Mouse (Mus musculus): ENCODE results near the gene Pcnt. TPM values are rescaled to one million over a fixed set of nuclear protein-coding genes. Genes with fewer than 3 reads are reported as not detected.

Gene Pcnt
- polyA plus RNA-seq, 1 experiment from 2014 or later, result 24.3 TPM

DNA sequence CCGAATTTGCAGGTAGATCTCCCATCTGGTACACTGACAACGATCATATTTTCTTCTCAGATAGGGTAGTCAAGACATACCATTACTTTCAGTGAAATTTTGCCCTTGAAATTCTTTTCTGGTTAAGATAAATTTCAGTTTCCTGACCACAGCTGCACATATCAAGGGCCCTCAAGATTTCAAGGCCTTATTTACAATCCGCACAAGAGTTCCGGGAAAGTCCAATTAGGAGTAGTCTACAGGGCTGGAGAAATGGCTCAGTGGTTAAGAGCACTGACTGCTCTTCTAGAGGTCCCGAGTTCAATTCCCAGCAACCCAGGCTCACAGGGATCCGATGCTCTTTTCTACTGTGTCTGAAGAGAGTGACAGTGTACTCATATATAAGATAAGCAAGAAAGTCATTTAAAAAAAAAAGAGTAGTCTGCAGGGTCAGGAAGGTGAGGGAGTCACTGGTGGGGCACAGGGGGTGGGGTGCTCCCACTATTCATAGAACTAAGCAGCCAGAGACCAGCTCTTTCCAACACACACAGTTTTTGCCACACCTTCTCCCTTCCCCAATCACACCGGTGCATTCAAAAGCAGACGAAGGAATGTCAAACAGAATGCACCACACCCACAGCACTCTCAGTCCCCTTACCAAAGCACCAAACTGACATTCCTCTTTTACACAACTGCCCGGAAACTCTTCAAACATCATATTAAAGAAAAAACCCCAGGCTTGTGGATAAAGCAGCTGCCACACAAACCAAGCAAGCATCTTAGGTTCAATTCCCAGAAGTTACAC lies 3.3 kb downstream of the Pcnt start:
- ATAC-seq (replicated peaks; ENCODE audit: low FRiP score), result no peak
- no peak overlapping the region for H3K4me2 ChIP-seq (ENCODE audit: low read depth, low read length, severe bottlenecking)
- WGBS, result 94% methylated on average over 9 of the region's 9 CpGs

DNA sequence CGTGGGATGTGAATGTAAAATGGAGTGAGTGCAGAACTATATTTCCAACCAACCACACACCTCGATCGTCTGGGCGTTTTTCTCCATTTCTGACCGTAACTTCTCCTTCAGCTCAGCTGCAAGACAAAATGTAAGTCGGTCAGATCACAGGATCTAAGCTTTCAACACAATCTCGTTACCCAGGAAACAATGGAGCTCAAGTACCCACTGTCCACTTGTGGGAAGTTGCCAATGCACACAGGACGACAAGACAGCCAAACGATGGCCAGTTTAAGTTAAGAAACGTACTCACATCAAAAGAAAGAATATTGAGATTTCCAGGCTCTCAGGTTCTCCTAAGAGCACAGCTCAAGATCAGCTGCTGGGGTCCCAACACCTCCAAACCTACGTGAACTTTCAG lies 8.7 kb downstream of the Pcnt start:
- DNase-seq (ENCODE audit: low spot score) (no peak), ATAC-seq (replicated peaks; ENCODE audit: low FRiP score) (no peak)
- no peak overlapping the region for H3K4me3 ChIP-seq (ENCODE audit: low read depth, low read length)
- H3K9me3 ChIP-seq (ENCODE audit: control insufficient read depth, low read length), result no peaks in the 10 kb centered on the region
- H3K27ac ChIP-seq (ENCODE audit: low read depth, low read length), result no peak overlapping the region
- 93% methylated on average over 11 of the region's 11 CpGs for WGBS
- no peaks in the 10 kb centered on the region for H3K27me3 ChIP-seq (ENCODE audit: control insufficient read depth, insufficient read depth, low read length)
- no peaks in the 10 kb centered on the region for H3K4me1 ChIP-seq (replicated peaks; ENCODE audit: control insufficient read depth, insufficient read depth, low read length)
- peaks cover 18% of the 10 kb centered on the region; the same call in 1 of the 2 replicates for H3K36me3 ChIP-seq (ENCODE audit: control insufficient read depth, insufficient read depth, low read length)
- H3K4me2 ChIP-seq (ENCODE audit: low read depth, low read length, severe bottlenecking), result no peak overlapping the region
- H3K9ac ChIP-seq (ENCODE audit: low read length), result no peak overlapping the region

More for the DNA sequence above, 3.3 kb downstream of the Pcnt start:
- peaks cover 4% of the 10 kb centered on the region; the same call in 1 of the 2 replicates for H3K36me3 ChIP-seq (ENCODE audit: control insufficient read depth, insufficient read depth, low read length)
- H3K4me3 ChIP-seq (ENCODE audit: low read depth, low read length), result no peak overlapping the region
- H3K9ac ChIP-seq (ENCODE audit: low read length), result no peak overlapping the region
- no peaks in the 10 kb centered on the region for H3K9me3 ChIP-seq (ENCODE audit: control insufficient read depth, low read length)
- H3K27ac ChIP-seq (ENCODE audit: low read depth, low read length), result no peak overlapping the region
- H3K4me1 ChIP-seq (replicated peaks; ENCODE audit: control insufficient read depth, insufficient read depth, low read length), result no peaks in the 10 kb centered on the region
- no peaks in the 10 kb centered on the region for H3K27me3 ChIP-seq (ENCODE audit: control insufficient read depth, insufficient read depth, low read length)
- no peak for DNase-seq (ENCODE audit: low spot score)

DNA sequence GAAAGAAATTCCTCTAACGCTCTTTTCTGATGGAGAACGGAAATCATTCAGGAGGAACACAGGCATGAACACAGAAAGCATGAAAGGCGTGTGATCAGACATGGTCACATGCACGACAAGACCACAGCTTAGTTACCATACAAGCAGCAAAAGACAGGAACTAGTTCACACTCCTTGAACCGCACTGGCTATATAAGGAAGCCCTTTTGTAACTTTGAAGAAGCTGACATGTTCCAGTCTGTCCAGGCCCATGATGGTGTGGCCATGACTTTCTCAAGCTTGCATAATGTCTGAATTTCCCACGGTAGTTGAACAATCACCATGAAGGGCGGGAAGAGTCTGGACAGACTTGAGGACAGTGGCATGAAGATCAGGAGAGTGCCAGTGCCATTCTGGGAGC lies 16.9 kb downstream of the Pcnt start:
- Histone ChIP-seq H3K4me2 (ENCODE audit: low read depth, low read length, severe bottlenecking) (no peak overlapping the region), H3K27ac (ENCODE audit: low read depth, low read length) (no peak overlapping the region), H3K9ac (ENCODE audit: low read length) (no peak overlapping the region), H3K4me1 (replicated peaks; ENCODE audit: control insufficient read depth, insufficient read depth, low read length) (no peaks in the 10 kb centered on the region), H3K36me3 (ENCODE audit: control insufficient read depth, insufficient read depth, low read length) (peaks cover 20% of the 10 kb centered on the region), H3K9me3 (ENCODE audit: control insufficient read depth, low read length) (no peaks in the 10 kb centered on the region), H3K27me3 (ENCODE audit: control insufficient read depth, insufficient read depth, low read length) (no peaks in the 10 kb centered on the region), H3K4me3 (ENCODE audit: low read depth, low read length) (no peak overlapping the region)
- WGBS, result 96% methylated on average over 7 of the region's 7 CpGs
- no peak for DNase-seq (ENCODE audit: low spot score)
- ATAC-seq (replicated peaks; ENCODE audit: low FRiP score), result no peak

DNA sequence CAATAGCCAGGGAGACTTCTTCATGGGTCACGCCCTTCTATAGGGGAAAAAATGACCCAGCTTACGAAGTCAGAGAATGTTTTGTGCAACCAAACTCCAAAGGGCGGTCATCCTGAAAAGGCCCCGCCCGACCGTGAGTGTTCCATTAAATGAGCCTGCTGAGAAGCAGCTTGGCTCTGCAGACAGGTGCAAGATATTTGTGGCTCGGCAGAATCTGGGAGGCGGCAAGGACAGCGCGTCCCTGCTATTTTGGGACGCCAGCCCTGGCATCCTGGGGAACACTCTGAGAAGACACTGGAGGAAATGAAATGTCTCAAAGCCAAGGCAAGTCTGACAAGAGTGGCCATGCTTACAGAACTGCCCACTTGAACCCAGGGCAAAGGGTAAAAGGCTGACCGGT lies 25.8 kb downstream of the Pcnt start:
- Histone ChIP-seq H3K27ac (ENCODE audit: low read depth, low read length) (no peak overlapping the region), H3K9ac (ENCODE audit: low read length) (no peak overlapping the region), H3K4me1 (replicated peaks; ENCODE audit: control insufficient read depth, insufficient read depth, low read length) (no peaks in the 10 kb centered on the region), H3K27me3 (ENCODE audit: control insufficient read depth, insufficient read depth, low read length) (no peaks in the 10 kb centered on the region), H3K36me3 (ENCODE audit: control insufficient read depth, insufficient read depth, low read length) (peaks cover 10% of the 10 kb centered on the region; the same call in 1 of the 2 replicates), H3K9me3 (ENCODE audit: control insufficient read depth, low read length) (no peaks in the 10 kb centered on the region), H3K4me2 (ENCODE audit: low read depth, low read length, severe bottlenecking) (no peak overlapping the region), H3K4me3 (ENCODE audit: low read depth, low read length) (no peak overlapping the region)
- DNase-seq (ENCODE audit: low spot score) (no peak), ATAC-seq (replicated peaks; ENCODE audit: low FRiP score) (no peak)
- 92% methylated on average over 12 of the region's 12 CpGs for WGBS

DNA sequence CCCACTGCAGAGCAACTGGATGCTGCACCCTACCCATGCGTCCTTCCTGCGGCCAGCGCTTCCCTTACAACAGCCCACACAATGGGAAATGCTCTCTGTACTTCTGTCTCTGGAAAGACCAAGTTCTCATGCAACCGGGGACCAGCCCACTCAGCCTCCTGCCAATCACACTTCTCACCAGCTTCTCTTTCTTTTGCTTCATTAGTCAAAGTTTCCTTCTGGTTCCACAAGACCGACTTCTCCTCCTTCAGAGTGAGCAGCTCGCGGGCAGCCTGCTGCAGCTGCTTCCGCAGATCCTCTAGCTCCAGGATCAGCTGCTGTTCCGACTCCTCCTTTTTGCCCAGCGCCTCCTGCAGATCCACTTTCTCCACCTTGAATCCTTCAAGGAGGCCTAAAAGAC lies 34.1 kb downstream of the Pcnt start:
- no peak overlapping the region for H3K9ac ChIP-seq (ENCODE audit: low read length)
- H3K27me3 ChIP-seq (ENCODE audit: control insufficient read depth, insufficient read depth, low read length), result no peaks in the 10 kb centered on the region
- ATAC-seq (replicated peaks; ENCODE audit: low FRiP score), result no peak
- WGBS, result 92% methylated on average over 10 of the region's 10 CpGs
- H3K9me3 ChIP-seq (ENCODE audit: control insufficient read depth, low read length), result no peaks in the 10 kb centered on the region
- H3K4me1 ChIP-seq (replicated peaks; ENCODE audit: control insufficient read depth, insufficient read depth, low read length), result no peaks in the 10 kb centered on the region
- no peak overlapping the region for H3K4me2 ChIP-seq (ENCODE audit: low read depth, low read length, severe bottlenecking)
- no peak for DNase-seq (ENCODE audit: low spot score)
- no peak overlapping the region for H3K27ac ChIP-seq (ENCODE audit: low read depth, low read length)
- peaks cover 16% of the 10 kb centered on the region; the same call in 1 of the 2 replicates for H3K36me3 ChIP-seq (ENCODE audit: control insufficient read depth, insufficient read depth, low read length)
- H3K4me3 ChIP-seq (ENCODE audit: low read depth, low read length), result no peak overlapping the region

DNA sequence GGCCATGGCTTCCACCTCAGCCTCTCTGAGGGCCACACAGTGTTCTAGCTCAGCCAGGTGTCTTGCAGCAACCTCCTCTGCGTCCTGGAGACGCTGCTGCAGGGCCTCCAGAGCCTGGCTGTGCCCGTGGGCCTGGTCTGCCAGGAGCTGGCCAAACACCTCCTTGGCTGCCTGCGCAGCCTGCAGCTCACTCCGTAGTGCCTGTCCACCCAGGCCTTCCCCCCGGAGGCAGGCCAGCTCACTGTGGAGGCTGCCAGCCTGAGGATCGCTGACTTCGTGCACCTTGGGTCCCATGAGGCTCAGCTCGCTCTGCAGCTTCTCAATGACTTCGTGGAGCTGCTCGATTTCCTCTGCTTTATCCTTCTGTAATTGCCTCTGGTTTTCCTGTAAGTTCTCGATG lies 50.0 kb downstream of the Pcnt start:
- no peak overlapping the region for H3K9ac ChIP-seq (ENCODE audit: low read length)
- ATAC-seq (replicated peaks; ENCODE audit: low FRiP score) (no peak), DNase-seq (ENCODE audit: low spot score) (no peak)
- no peaks in the 10 kb centered on the region for H3K27me3 ChIP-seq (ENCODE audit: control insufficient read depth, insufficient read depth, low read length)
- WGBS, result 95% methylated on average over 12 of the region's 12 CpGs
- H3K4me2 ChIP-seq (ENCODE audit: low read depth, low read length, severe bottlenecking), result no peak overlapping the region
- H3K9me3 ChIP-seq (ENCODE audit: control insufficient read depth, low read length), result no peaks in the 10 kb centered on the region
- H3K4me1 ChIP-seq (replicated peaks; ENCODE audit: control insufficient read depth, insufficient read depth, low read length), result no peaks in the 10 kb centered on the region
- H3K27ac ChIP-seq (ENCODE audit: low read depth, low read length), result no peak overlapping the region
- H3K36me3 ChIP-seq (ENCODE audit: control insufficient read depth, insufficient read depth, low read length), result peaks cover 13% of the 10 kb centered on the region; the same call in 1 of the 2 replicates
- H3K4me3 ChIP-seq (ENCODE audit: low read depth, low read length), result no peak overlapping the region

DNA sequence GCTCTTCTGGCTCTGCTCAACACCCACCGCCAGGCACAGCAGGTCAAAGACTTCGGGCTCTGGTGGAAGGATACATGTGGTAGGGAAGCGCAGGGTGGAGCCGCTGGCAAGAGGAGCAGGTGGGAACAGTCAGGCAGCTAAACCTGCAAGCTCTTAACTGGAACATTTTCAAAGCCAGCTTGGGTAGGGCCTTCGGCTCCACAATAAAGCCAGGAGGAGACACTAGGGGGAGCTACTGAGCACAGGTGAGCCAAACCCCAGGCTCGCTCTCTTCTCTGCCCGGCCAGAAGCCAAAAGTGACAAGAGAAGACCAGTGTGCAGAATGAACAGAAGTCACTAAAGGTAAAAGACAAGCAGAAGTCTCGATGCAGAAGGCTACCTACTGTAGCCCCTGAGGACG lies 50.8 kb downstream of the Pcnt start:
- ATAC-seq (replicated peaks; ENCODE audit: low FRiP score) (no peak), DNase-seq (ENCODE audit: low spot score) (peak; percentile 60)
- H3K36me3 ChIP-seq (ENCODE audit: control insufficient read depth, insufficient read depth, low read length), result peaks cover 13% of the 10 kb centered on the region; the same call in 1 of the 2 replicates

DNA sequence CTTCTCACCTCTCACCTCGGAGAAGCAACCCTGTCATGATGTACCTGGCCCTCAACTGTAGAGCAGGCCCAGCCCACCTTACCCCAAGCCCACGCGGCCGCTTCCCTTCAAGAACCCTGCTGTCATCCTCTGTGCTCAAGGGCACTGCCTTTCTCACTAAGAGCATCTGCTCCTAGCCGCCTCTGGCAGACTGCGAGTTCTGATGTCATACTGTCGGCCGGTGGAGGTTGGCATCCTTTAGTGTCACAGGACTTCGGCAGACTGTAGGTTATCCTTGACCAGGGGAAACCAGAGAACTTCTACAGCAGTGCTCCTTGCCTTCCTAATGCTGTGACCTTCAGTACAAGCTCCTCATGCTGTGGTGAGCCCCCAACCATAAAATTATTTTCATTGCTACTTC lies 51.4 kb downstream of the Pcnt start:
- no peak for ATAC-seq (replicated peaks; ENCODE audit: low FRiP score)
- Histone ChIP-seq H3K9ac (ENCODE audit: low read length) (no peak overlapping the region), H3K36me3 (ENCODE audit: control insufficient read depth, insufficient read depth, low read length) (peaks cover 13% of the 10 kb centered on the region; the same call in 1 of the 2 replicates), H3K4me3 (ENCODE audit: low read depth, low read length) (no peak overlapping the region), H3K4me2 (ENCODE audit: low read depth, low read length, severe bottlenecking) (no peak overlapping the region), H3K4me1 (replicated peaks; ENCODE audit: control insufficient read depth, insufficient read depth, low read length) (no peaks in the 10 kb centered on the region), H3K9me3 (ENCODE audit: control insufficient read depth, low read length) (no peaks in the 10 kb centered on the region), H3K27me3 (ENCODE audit: control insufficient read depth, insufficient read depth, low read length) (no peaks in the 10 kb centered on the region), H3K27ac (ENCODE audit: low read depth, low read length) (no peak overlapping the region)
- DNase-seq (ENCODE audit: low spot score), result no peak
- 96% methylated on average over 9 of the region's 9 CpGs for WGBS

More for the DNA sequence above, 50.8 kb downstream of the Pcnt start:
- Histone ChIP-seq H3K4me3 (ENCODE audit: low read depth, low read length) (no peak overlapping the region), H3K27me3 (ENCODE audit: control insufficient read depth, insufficient read depth, low read length) (no peaks in the 10 kb centered on the region), H3K9me3 (ENCODE audit: control insufficient read depth, low read length) (no peaks in the 10 kb centered on the region), H3K4me2 (ENCODE audit: low read depth, low read length, severe bottlenecking) (no peak overlapping the region), H3K9ac (ENCODE audit: low read length) (no peak overlapping the region), H3K27ac (ENCODE audit: low read depth, low read length) (no peak overlapping the region), H3K4me1 (replicated peaks; ENCODE audit: control insufficient read depth, insufficient read depth, low read length) (no peaks in the 10 kb centered on the region)
- 84% methylated on average over 9 of the region's 9 CpGs for WGBS

DNA sequence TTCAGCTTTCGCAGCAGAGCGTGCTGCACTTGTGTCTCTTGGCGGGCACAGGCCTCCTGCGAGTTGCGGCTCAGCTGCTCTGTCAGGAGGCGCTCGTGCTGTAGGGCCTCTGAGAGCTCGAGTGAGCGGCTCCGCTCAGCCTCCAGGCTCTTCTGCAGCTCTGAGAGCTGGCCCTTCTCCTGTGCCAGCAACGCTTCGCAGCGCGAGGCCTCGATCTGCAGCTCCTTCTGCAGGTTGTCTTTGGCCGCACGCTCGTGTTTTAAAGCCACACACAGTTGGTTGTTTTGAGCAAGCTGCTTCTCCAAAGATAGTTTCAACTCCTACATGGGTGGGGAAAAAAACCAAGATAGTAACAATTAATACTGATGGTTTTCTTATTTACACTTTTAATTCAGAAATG lies 67.6 kb downstream of the Pcnt start:
- ATAC-seq (replicated peaks; ENCODE audit: low FRiP score) (no peak), DNase-seq (ENCODE audit: low spot score) (no peak)
- Histone ChIP-seq H3K9ac (ENCODE audit: low read length) (no peak overlapping the region), H3K4me3 (ENCODE audit: low read depth, low read length) (no peak overlapping the region), H3K9me3 (ENCODE audit: control insufficient read depth, low read length) (no peaks in the 10 kb centered on the region), H3K36me3 (ENCODE audit: control insufficient read depth, insufficient read depth, low read length) (peaks cover 6% of the 10 kb centered on the region), H3K27ac (ENCODE audit: low read depth, low read length) (no peak overlapping the region), H3K4me1 (replicated peaks; ENCODE audit: control insufficient read depth, insufficient read depth, low read length) (no peaks in the 10 kb centered on the region), H3K4me2 (ENCODE audit: low read depth, low read length, severe bottlenecking) (no peak overlapping the region), H3K27me3 (ENCODE audit: control insufficient read depth, insufficient read depth, low read length) (no peaks in the 10 kb centered on the region)
- WGBS, result 96% methylated on average over 18 of the region's 18 CpGs
